24 mouse cellular contexts compared by ENCODE assay signal in the genomic region with DNA sequence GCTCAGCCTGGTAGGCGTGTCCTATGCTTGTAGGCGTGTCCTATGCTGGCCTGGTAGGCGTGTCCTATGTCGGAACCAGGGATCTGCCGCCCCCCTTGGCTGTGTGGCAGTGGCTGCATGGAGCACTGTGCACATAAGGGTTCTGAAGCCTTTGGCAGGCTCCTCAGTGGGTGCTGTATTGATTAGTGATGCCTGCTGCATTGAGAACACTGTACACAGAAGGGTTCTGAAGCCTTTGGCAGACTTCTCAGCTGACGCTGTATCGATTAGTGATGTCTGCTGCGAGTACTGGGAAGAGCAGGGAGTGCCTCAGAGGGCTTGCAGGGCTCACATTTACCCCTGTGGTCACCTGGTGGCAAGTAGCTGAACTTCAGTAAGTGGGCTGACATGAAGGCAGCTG. TPM values are rescaled to one million over a fixed set of nuclear protein-coding genes. Genes with fewer than 3 reads are reported as not detected.
A peak's percentile ranks its signal among the peaks of the same experiment; 100 is the strongest.
DNase-seq lines count a peak whose midpoint lies in the region; ATAC-seq and TF ChIP-seq lines count a peak whose summit lies in the region.
"Had no signal": no experiment of that assay in that cellular context is flagged by ENCODE, and none has a peak within 500 bp of the region (broad histone marks: within the 10 kb centered on the region; RNA-seq: fewer than 3 reads in every experiment).

No protein-coding gene starts in this region.

- WGBS in intestine, embryonic 16.5 days: 46% methylated on average over 8 of the region's 8 CpGs
- WGBS in intestine, embryonic 15.5 days: 46% methylated on average over 8 of the region's 8 CpGs

- 0 out of 2 replicates have a peak, but pooled peaks have one; percentile 33 for ATAC-seq in intestine, embryonic 16.5 days
- no peak for ATAC-seq in intestine, embryonic 15.5 days
- peak; percentile 72 for ATAC-seq in megakaryocyte progenitor cell, adult 5-6 weeks (replicated peaks; ENCODE audit: poor library complexity)

- no peak overlapping the region for H3K9ac ChIP-seq in intestine, embryonic 16.5 days (ENCODE audit: low read depth, low read length)
- H3K9ac ChIP-seq in intestine, embryonic 15.5 days: no peak overlapping the region
- H3K9ac ChIP-seq: embryonic facial prominence, embryonic 15.5 days; heart, embryonic 15.5 days; limb, embryonic 12.5 days; liver, embryonic 14.5 days had no signal

- peak; percentile 80 for DNase-seq in WW6 (ENCODE audit: low read depth, low spot score)
- no peak for DNase-seq in frontal cortex, adult 2 months (ENCODE audit: extremely low spot score in 1 of 2, low spot score in 1 of 2)
- no peak for DNase-seq in layer of hippocampus, adult 9-11 months
- DNase-seq: cerebellum, adult 11-12 months; heart, adult 18-20 months; kidney, postnatal 10 days; lung, postnatal 10 days had no signal

- H3K4me1 ChIP-seq in intestine, embryonic 16.5 days (ENCODE audit: control insufficient read depth, insufficient read depth, low read length): no peaks in the 10 kb centered on the region; the same call in 1 of the 2 replicates
- H3K4me1 ChIP-seq in intestine, embryonic 15.5 days (replicated peaks): 0 out of 2 replicates have a peak, but pooled peaks cover 2% of the 10 kb centered on the region
- peaks cover 39% of the 10 kb centered on the region for H3K4me1 ChIP-seq in E14TG2a.4 (replicated peaks; ENCODE audit: low read depth, low read length)
- H3K4me1 ChIP-seq: embryonic facial prominence, embryonic 15.5 days; heart, embryonic 15.5 days; hindbrain, embryonic 10.5 days; limb, embryonic 12.5 days had no signal

- H3K9me3 ChIP-seq in intestine, embryonic 16.5 days (ENCODE audit: control insufficient read depth, low read length): no peaks in the 10 kb centered on the region
- no peaks in the 10 kb centered on the region for H3K9me3 ChIP-seq in intestine, embryonic 15.5 days
- no peaks in the 10 kb centered on the region for H3K9me3 ChIP-seq in E14TG2a.4 (ENCODE audit: low read length)
- H3K9me3 ChIP-seq: forebrain, embryonic 10.5 days; G1E; heart, embryonic 15.5 days; hindbrain, embryonic 10.5 days; limb, embryonic 12.5 days; megakaryocyte, embryonic 14.5 days had no signal

- H3K36me3 ChIP-seq in intestine, embryonic 16.5 days (ENCODE audit: control insufficient read depth, insufficient read depth, low read length): no peaks in the 10 kb centered on the region
- no peaks in the 10 kb centered on the region for H3K36me3 ChIP-seq in intestine, embryonic 15.5 days
- no peaks in the 10 kb centered on the region for H3K36me3 ChIP-seq in E14TG2a.4 (ENCODE audit: insufficient read depth, low read length)
- H3K36me3 ChIP-seq: embryonic facial prominence, embryonic 15.5 days; forebrain, embryonic 10.5 days; G1E; heart, embryonic 15.5 days; hindbrain, embryonic 10.5 days; limb, embryonic 12.5 days had no signal

- no peak overlapping the region for H3K4me2 ChIP-seq in intestine, embryonic 16.5 days (ENCODE audit: low read depth, low read length)
- H3K4me2 ChIP-seq in intestine, embryonic 15.5 days (replicated peaks): no peak overlapping the region
- H3K4me2 ChIP-seq: embryonic facial prominence, embryonic 15.5 days; heart, embryonic 15.5 days; limb, embryonic 12.5 days had no signal

- H3K27ac ChIP-seq in intestine, embryonic 16.5 days (ENCODE audit: low read length): no peak overlapping the region
- no peak overlapping the region for H3K27ac ChIP-seq in intestine, embryonic 15.5 days
- H3K27ac ChIP-seq: embryonic facial prominence, embryonic 15.5 days; forebrain, embryonic 10.5 days; heart, embryonic 15.5 days; hindbrain, embryonic 10.5 days; limb, embryonic 12.5 days; liver, embryonic 14.5 days had no signal

- TF ChIP-seq CTCF in E14TG2a.4 (conservative IDR thresholded peaks at IDR 0.05; ENCODE audit: low read length): peak; percentile 55

- no peaks in the 10 kb centered on the region for H3K27me3 ChIP-seq in intestine, embryonic 16.5 days (replicated peaks; ENCODE audit: control insufficient read depth, insufficient read depth, low read length)
- H3K27me3 ChIP-seq in intestine, embryonic 15.5 days (replicated peaks): no peaks in the 10 kb centered on the region
- peaks cover 34% of the 10 kb centered on the region for H3K27me3 ChIP-seq in E14TG2a.4 (ENCODE audit: insufficient read depth, low read length)
- H3K27me3 ChIP-seq: embryonic facial prominence, embryonic 15.5 days; heart, embryonic 15.5 days had no signal

- H3K4me3 ChIP-seq in intestine, embryonic 16.5 days (ENCODE audit: low read length): no peak overlapping the region
- H3K4me3 ChIP-seq in intestine, embryonic 15.5 days (replicated peaks): no peak overlapping the region
- H3K4me3 ChIP-seq in E14TG2a.4 (replicated peaks; ENCODE audit: low read length): peak overlapping the region; percentile 63
- H3K4me3 ChIP-seq: embryonic facial prominence, embryonic 15.5 days; forebrain, embryonic 10.5 days; heart, embryonic 15.5 days; hindbrain, embryonic 10.5 days; limb, embryonic 12.5 days; megakaryocyte, embryonic 14.5 days had no signal

RNA-seq across cellular contexts. Expression of a gene that starts 24.2 kb away (rescaled TPM):
- 0.06 TPM in 1 of 2 replicates, not detected in the other for polyA plus RNA-seq in intestine, embryonic 16.5 days (2015; fragmentation: Nextera tagmentation; extraction: Ambion mirVana)
- polyA plus RNA-seq in intestine, embryonic 15.5 days (2015; fragmentation: Nextera tagmentation; extraction: Ambion mirVana): not detected in 2 replicates
- total RNA-seq in megakaryocyte progenitor cell, adult 5-6 weeks (2015): not detected in 2 replicates
- total RNA-seq in megakaryocyte progenitor cell, adult 5-6 weeks (2017): not detected in 2 replicates
- 0.08 TPM in 1 of 2 replicates, not detected in the other for polyA plus RNA-seq in frontal cortex, adult 2 months (2012; rRNA removed)
- total RNA-seq: adrenal gland, adult 8-10 months; heart, adult 18-20 months; left cerebral cortex, adult 8-10 months had no signal
- polyA plus RNA-seq: embryonic facial prominence, embryonic 15.5 days; forebrain, embryonic 10.5 days; G1E; heart, embryonic 15.5 days; hindbrain, embryonic 10.5 days; limb, embryonic 12.5 days; liver, embryonic 14.5 days; neural tube, embryonic 11.5 days; spleen, adult 2 months; stomach, embryonic 16.5 days had no signal

RNA-seq across cellular contexts. Expression of a gene that starts 31.3 kb away (rescaled TPM):
- 8.9 and 9.8 TPM in 2 replicates for polyA plus RNA-seq in intestine, embryonic 16.5 days (2015; fragmentation: Nextera tagmentation; extraction: Ambion mirVana)
- polyA plus RNA-seq in intestine, embryonic 15.5 days (2015; fragmentation: Nextera tagmentation; extraction: Ambion mirVana): 6.4 and 9.5 TPM in 2 replicates
- 9.6 and 12.0 TPM in 2 replicates for total RNA-seq in megakaryocyte progenitor cell, adult 5-6 weeks (2015)
- total RNA-seq in megakaryocyte progenitor cell, adult 5-6 weeks (2017): 11.3 and 12.0 TPM in 2 replicates
- 1.7 and 2.1 TPM in 2 replicates for polyA plus RNA-seq in frontal cortex, adult 2 months (2012; rRNA removed)

RNA-seq across cellular contexts. Expression of a gene that starts 51.2 kb away (rescaled TPM):
- 1.5 and 2.6 TPM in 2 replicates for polyA plus RNA-seq in intestine, embryonic 16.5 days (2015; fragmentation: Nextera tagmentation; extraction: Ambion mirVana)
- 2.0 TPM in 2 replicates for polyA plus RNA-seq in intestine, embryonic 15.5 days (2015; fragmentation: Nextera tagmentation; extraction: Ambion mirVana)
- 0.54 and 1.6 TPM in 2 replicates for total RNA-seq in megakaryocyte progenitor cell, adult 5-6 weeks (2015)
- 0.91 and 2.4 TPM in 2 replicates for total RNA-seq in megakaryocyte progenitor cell, adult 5-6 weeks (2017)
- 0.42 and 0.68 TPM in 2 replicates for polyA plus RNA-seq in frontal cortex, adult 2 months (2012; rRNA removed)
- total RNA-seq: G1E; heart, adult 18-20 months had no signal
- polyA plus RNA-seq: forebrain, embryonic 10.5 days; G1E; neural tube, embryonic 11.5 days had no signal
